Mouse (Mus musculus) forelimb bud, embryonic 11.5 days (tissue): ENCODE results near the gene Asxl1.
A peak's percentile ranks its signal among the peaks of the same experiment; 100 is the strongest.
"Not testable (repeated sequence)": the region's sequence is repeated elsewhere in the genome, so short reads cannot be mapped to it uniquely, and the experiment has no call there.

Experiments used
- DNase-seq: peaks from one replicate; pipeline ENCODE4 v3.0.0-alpha.2; 2012; ENCODE audit warnings: low read depth, low spot score

The Asxl1 gene

DNA sequence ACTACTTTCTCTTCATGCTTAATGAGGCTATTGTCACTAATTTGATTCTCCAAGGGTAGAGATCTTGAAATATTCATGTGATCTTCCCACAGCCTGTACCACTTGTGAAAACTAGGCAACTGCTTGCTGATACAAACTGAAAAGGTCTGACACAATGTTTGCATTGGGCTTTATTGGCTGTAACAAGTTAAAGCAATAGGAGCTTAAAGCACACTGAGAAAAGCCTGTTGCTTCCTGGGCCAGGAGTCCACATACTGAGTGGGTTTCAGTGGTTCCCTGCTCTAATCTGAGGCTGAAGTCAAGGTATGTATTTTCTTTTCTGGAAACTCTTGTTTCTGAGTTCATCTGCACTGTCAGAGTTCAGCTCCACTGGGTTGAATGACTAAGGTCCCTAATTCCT is 2.4 kb upstream of the Asxl1 start:
- no peak for DNase-seq

- DNase-seq = no peak
Measured at GRCm38 (mm10) chr2:153345071-153345453, 567 bp upstream of the Asxl1 start.

- DNase-seq = peak; percentile 84
Measured at GRCm38 (mm10) chr2:153346221-153347182, 873 bp downstream of the Asxl1 start.

DNA sequence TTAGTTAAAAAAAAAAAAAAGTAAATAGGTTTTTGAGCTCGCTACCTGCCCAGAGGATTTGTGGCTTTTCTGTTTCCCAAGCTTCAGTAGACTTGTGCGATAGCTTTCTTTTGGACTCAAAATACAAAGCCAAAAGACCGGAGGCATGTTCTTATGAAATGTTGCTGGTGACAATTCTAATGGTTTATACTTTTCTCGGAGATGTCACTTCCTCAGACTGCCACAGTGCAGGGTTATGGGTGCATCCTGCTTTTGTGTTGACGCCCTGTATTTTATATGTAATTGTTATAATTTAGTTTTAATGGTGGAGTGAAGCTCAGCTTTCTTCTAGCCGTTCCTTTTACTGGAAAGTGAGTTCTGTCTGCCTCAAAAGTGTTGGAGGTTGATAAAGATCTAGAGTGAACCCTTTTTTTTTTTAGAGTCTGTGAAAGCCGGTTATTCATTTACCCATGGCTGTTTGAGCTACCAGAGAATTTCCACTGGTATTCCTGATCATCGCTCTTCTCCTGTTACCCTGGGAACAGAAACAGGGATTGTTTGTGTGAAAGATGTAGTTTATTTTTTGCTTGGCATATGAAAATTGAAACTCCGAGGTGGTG is 1.7 kb downstream of the Asxl1 start:
- DNase-seq = no peak

DNA sequence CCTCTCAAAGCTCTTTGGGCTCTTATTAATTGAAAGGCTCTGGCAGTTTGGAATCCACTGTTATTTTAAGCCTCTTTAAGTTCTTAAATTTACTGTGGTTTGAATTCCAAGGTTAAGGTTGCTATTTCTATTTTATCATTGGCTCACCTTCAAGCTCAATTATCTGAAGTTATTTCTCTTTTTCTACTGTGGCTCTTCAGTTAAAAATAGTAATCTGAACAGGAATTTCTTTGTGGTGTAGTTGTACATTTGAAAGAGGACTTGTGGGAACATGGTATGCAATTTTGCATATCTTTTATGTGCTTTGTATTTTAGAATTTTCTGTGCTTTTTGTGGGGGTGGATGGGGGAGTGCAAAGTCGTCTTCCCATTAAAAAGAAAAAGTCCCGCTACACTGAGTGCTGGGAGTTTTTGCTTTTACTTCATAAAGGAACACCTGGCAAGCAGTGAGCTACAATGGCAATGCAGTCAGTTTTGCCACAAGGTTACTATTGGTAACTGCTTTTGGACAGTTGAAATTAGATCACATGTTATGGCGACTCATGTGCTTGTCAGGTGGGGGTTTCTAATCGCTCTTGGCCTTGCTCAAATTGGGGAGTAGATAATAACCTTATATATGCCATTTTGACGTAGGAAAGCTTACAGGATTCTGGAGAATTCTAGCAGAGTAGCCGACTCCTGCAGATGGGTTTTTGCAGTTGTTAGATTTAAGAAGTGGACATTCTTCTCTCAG is 2.6 kb downstream of the Asxl1 start:
- DNase-seq = no peak

GRCm38 (mm10) chr2:153350552-153351181 is 5.0 kb downstream of the Asxl1 start:
- no peak for DNase-seq

DNA sequence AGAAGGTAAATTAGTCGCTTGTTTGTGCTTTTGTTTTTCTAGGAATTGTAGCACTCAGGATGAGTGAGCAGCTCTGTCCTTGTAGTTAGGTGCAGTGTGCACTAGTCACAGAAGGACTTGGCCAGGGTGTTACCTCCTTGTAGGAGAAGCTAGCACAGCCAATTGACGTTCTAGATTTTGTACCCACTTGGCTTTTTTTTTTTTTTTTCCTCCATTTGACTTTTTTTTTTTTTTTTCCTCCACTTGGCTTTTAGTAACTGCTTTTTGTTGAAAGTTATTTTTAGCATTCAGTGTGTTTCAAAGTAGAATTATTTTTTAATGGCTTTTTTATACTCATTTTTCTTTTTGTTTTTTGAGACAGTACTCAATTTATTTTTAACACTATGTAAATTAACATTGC is 9.0 kb downstream of the Asxl1 start:
- DNase-seq = no peak

GRCm38 (mm10) chr2:153356784-153357183 is 11.2 kb downstream of the Asxl1 start:
- no peak for DNase-seq

- DNase-seq = no peak
Measured at GRCm38 (mm10) chr2:153361101-153361710, 15.6 kb downstream of the Asxl1 start.

DNA sequence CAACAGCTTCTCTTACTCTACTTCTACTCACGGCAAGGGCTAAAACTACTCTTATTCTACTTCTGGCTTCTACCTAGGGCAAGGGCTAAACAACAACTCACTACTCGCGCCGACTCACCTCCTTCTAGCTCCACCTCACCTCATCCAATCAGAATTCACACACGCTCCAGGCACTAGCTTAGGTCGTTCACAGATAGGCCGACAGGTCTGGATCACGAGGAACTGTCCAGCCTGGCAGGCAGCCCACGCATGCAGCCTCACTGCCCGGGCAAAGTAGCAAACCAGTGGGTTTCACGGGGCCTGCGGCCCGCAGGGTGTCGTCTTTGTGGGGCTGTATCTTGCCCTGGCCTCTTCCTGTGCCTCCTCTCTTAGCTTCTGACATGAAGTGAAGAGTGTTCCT is 18.9 kb downstream of the Asxl1 start:
- not testable (repeated sequence) for DNase-seq

GRCm38 (mm10) chr2:153370871-153371270 is 25.2 kb downstream of the Asxl1 start:
- no peak for DNase-seq

DNA sequence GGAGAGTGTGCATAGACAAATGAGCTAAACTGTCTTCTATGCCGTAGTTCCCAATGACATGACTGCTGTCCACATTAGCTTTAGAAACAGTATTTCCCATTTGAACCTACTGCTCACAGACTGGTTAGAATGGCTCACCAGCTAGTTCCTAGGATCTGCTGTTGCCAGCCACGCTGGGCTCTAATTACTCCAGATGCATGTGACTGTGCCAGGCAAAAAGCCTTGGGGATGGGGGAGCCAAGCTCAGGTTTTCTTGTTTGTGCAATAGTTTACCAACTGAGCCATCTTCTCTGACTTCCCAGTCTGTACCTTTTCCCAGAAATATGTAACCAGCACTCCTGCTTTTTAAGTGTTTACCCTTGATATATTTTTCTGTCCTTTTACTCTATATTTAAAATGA is 29.8 kb downstream of the Asxl1 start:
- no peak for DNase-seq

GRCm38 (mm10) chr2:153380479-153380878 is 34.9 kb downstream of the Asxl1 start:
- no peak for DNase-seq

DNA sequence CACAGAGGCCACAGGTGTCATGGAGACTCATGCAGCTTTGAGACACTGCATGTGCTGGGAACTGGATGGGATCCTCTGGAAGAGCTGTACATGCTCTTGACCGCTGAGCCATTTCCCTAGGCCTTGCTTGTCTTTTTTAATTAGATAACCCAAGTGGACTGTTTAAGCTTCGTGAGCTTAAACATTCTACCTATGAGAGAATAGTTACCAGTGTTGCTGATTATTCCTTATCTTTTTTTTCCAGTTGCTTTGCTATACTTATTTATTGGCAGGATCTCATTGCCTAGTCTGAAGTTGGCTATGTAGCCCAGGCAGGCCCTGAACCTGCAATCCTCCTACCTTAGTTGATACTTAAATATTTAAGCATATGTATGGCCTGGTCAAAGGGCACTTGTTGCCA is 44.2 kb downstream of the Asxl1 start:
- no peak for DNase-seq

DNA sequence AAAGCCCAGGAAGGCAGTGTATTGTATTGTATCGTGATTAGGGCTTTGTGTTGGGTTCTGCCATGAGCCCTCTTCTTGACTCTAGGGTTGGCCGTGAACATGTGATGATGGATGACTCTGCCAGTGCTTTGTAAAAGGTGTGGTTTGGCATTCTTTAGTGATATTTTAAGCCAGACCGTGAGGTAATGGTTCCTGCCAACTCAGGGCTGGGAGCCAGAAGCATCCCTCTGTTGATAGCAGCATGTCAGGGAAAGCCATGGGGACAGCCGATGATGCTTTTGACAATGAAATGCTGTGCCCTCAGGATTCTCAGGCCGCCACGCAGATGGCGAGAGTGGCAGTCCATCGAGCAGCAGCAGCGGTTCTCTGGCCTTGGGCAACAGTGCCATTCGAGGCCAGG is 47.4 kb downstream of the Asxl1 start:
- DNase-seq = no peak

DNA sequence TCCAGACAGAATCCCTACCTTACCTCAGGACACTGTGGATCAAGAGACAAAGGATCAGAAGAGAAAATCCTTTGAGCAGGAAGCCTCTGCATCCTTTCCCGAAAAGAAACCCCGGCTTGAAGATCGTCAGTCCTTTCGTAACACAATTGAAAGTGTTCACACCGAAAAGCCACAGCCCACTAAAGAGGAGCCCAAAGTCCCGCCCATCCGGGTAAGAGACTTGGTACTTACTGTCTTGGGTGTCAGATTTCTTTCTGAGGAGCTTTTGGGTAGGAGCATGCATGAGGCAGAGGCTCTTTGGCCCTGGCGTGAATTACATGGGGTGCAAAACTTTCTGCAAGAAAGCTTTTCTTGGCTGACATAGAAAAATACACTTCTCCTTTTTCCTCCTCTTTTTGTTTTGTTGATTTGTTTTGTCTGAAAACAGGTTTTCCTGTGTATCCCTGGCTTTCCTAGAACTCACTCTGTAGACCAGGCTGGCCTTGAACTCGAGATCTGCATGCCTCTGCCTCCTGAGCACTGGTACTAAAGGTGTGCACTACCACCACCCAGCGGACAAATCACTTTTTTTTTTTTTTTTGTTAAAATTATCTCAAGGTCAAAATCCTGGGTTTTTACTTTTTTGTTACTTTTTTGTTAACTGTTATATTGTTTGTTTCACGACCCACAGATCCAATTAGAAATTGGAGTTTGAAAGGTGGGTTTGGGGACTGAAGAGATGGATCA is 52.3 kb downstream of the Asxl1 start:
- no peak for DNase-seq

- no peak for DNase-seq
Measured at GRCm38 (mm10) chr2:153399166-153399565, 53.5 kb downstream of the Asxl1 start.

DNA sequence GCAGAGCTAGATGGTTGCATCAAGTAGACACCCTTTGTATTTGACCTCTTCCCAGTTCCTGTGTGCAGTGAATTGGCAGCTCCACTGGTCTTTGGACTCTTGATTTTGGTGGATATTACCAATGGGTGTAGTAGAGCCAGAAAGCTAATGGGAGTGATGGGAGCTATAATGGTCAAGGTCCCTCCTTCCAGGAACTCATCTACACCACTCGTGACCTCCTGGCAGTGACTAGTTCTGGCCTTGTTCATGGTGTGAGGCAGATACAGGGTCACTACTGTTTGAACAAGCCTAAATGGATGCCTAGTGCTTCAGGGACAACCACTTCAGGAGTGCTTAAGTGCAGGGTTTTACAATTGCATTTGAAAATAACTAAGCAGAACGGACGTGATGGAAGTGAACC is 58.4 kb downstream of the Asxl1 start:
- no peak for DNase-seq

DNA sequence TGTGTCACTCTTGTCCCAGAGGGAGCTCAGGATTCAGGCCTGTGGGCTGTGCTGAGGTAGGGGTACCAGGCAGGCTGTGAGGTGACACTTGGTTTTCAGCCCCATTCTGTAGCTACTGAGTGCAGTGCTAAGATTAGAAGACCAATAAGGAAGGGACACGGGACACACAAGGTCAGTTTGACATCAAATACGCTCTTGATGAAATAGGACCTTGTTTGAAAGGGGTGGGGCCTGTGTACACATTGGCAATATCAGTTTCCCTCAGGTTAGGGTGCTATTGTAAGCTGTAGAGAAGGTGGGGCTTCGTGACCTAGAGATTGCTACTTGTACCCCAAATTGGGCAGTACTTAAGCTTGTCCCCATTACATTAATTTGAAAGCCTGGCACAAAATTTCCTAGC is 59.3 kb downstream of the Asxl1 start:
- no peak for DNase-seq

- DNase-seq = no peak
Measured at GRCm38 (mm10) chr2:153406882-153407281, 61.3 kb downstream of the Asxl1 start.

GRCm38 (mm10) chr2:153408971-153409370 is 63.3 kb downstream of the Asxl1 start:
- DNase-seq = no peak
